Mouse (Mus musculus): ENCODE measurements around the gene Apln. TPM values are rescaled to one million over a fixed set of nuclear protein-coding genes. Genes with fewer than 3 reads are reported as not detected.

Gene Apln
- polyA plus RNA-seq, 1 experiment from 2014 or later: 4.9 TPM

DNA sequence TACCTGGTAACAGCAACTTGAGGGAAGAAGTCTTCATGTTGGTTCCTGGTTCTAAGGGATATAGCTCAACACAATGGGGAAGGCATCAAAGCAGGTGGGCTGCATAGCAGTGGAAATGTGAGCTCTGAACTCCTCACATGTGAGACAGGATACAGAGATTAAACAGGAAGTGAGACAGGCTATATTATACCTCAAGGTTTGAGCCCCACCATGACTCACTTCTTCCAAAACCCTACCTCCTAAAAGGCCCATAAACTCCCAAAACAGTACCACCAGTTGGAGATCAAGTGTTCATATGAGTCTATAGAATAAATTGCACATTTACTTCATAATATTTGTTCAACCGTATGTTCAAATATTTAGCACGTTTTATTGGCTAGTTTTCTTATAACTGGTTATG, 11.7 kb upstream of the Apln start:
- Histone ChIP-seq H3K9me3 (replicated peaks) (no peaks in the 10 kb centered on the region), H3K4me3 (no peak overlapping the region), H3K4me1 (no peaks in the 10 kb centered on the region), H3K4me2 (no peak overlapping the region), H3K36me3 (ENCODE audit: poor library complexity, severe bottlenecking) (no peaks in the 10 kb centered on the region), H3K9ac (no peak overlapping the region), H3K27ac (no peak overlapping the region), H3K27me3 (no peaks in the 10 kb centered on the region)
- no peak for ATAC-seq
- 89% methylated on average over 2 of the region's 2 CpGs for WGBS

DNA sequence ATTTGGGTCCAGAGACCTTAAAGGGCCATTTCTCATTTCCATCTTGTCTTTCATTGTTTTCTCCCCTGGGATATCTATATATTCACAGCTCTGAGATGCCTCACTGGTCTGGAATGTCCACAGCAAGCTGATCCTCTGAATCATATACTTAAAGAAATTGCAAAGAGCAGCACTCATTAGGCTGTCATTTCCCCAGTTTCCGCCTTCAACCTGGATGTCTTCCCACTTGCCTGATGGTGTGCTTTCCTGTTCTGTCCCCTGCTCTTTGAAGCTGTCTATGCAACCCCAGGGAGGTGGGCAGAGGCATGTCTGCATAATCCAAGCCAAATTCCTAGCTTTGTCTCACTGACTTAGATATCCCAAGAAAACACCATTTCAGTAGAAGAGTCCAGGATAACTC, 9.6 kb upstream of the Apln start:
- Histone ChIP-seq H3K4me2 (no peak overlapping the region), H3K4me3 (no peak overlapping the region), H3K27ac (no peak overlapping the region), H3K27me3 (no peaks in the 10 kb centered on the region), H3K36me3 (ENCODE audit: poor library complexity, severe bottlenecking) (no peaks in the 10 kb centered on the region), H3K4me1 (no peaks in the 10 kb centered on the region), H3K9me3 (replicated peaks) (no peaks in the 10 kb centered on the region), H3K9ac (no peak overlapping the region)
- WGBS: 79% methylated on average over 1 of the region's 1 CpGs
- no peak for ATAC-seq

DNA sequence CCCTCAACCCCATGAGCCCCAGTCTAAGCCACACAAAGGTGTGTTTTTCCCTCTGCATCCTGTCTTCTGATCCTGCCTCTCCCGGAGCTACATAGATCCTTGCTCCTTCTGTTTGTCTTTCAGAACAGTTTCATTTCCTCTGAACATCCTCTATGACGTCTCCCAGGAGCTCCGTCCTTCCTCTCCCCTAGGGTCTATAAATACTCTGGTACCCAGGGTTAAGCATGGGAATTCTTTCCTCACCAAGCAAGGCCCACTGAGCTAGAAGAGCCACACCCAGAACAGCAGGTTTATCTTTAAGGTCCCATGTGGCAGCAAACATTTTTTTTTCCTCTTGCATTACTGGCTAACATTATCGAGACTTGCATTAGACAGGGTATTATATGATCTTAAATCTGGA, 8.1 kb upstream of the Apln start:
- Histone ChIP-seq H3K9me3 (replicated peaks) (no peaks in the 10 kb centered on the region), H3K27ac (no peak overlapping the region), H3K27me3 (no peaks in the 10 kb centered on the region), H3K4me1 (no peaks in the 10 kb centered on the region), H3K4me3 (no peak overlapping the region), H3K36me3 (ENCODE audit: poor library complexity, severe bottlenecking) (no peaks in the 10 kb centered on the region), H3K4me2 (no peak overlapping the region), H3K9ac (no peak overlapping the region)
- ATAC-seq: no peak
- WGBS: 85% methylated on average over 4 of the region's 4 CpGs

DNA sequence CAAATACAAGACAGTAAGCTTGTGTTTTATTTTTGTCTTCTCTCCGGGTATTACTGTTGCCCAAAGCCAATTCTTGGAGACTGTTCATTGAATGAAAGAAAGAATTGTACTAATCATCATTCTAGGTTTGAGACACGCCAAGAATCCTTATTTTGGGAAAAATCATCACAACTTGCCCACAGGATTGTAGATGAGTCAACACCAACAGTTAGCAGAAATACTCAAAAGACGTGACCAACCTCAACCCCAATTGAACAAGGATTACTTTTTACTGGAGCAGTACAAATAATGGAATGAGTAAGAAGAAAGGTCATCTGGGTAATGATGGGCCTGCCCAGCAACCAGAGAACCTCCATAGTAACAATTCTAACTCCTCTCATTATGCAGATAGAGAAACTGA, 5.7 kb upstream of the Apln start:
- no peaks in the 10 kb centered on the region for H3K4me1 ChIP-seq
- no peak overlapping the region for H3K4me2 ChIP-seq
- no peak overlapping the region for H3K9ac ChIP-seq
- H3K4me3 ChIP-seq: no peak overlapping the region
- no peaks in the 10 kb centered on the region for H3K9me3 ChIP-seq (replicated peaks)
- H3K27me3 ChIP-seq: no peaks in the 10 kb centered on the region
- H3K27ac ChIP-seq: no peak overlapping the region
- H3K36me3 ChIP-seq (ENCODE audit: poor library complexity, severe bottlenecking): no peaks in the 10 kb centered on the region
- 74% methylated on average over 3 of the region's 3 CpGs for WGBS
- ATAC-seq: no peak

DNA sequence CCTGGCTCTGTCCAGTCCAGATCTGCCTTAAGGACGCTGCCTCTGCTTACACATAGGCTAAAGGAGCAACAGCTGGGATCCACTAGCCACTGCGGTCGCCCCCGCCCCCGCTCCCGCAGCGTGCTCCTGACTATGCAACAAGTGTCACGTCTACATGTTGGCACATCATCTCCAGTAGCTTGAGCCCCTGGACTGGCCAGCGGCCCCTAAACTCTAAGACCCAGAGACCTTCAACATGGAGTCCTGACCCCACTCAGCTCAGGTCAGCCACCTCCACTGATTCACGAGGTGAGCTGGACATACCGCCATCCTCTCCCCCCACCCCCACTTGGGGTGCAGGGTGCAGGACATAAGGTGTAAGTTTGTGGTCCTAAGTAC, 898 bp downstream of the Apln start:
- H3K9me3 ChIP-seq (replicated peaks): no peaks in the 10 kb centered on the region
- peak overlapping the region; percentile 66 for H3K9ac ChIP-seq
- no peak overlapping the region for H3K27ac ChIP-seq
- H3K27me3 ChIP-seq: no peaks in the 10 kb centered on the region
- H3K4me3 ChIP-seq: peak overlapping the region; percentile 49
- H3K36me3 ChIP-seq (ENCODE audit: poor library complexity, severe bottlenecking): no peaks in the 10 kb centered on the region
- ATAC-seq: peak; percentile 9; the same call in 1 of the 2 replicates
- H3K4me2 ChIP-seq: peak overlapping the region; percentile 79
- 19% methylated on average over 11 of the region's 11 CpGs for WGBS
- H3K4me1 ChIP-seq: peaks cover 10% of the 10 kb centered on the region

DNA sequence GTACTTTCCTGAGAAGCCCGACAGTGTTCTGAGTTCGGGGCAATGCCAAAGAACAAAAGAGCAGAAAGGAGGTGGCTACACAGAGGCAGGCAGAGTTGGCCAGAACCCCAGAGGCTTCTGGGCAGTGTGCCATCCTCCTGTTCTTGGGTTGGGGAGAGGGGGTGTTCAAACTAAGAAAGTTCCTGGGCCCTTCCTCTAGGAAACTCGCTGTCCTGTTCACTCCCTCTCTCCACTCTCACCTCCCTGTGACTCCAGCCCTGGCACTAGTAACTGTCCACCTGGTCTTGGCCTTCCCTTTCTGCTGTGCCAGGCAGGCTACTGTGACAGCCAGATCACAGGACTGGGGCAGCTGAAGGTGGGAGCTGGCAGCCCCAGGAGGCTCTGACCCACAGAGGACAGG, 1.6 kb downstream of the Apln start:
- Histone ChIP-seq H3K4me1 (peaks cover 10% of the 10 kb centered on the region), H3K36me3 (ENCODE audit: poor library complexity, severe bottlenecking) (no peaks in the 10 kb centered on the region), H3K27ac (no peak overlapping the region), H3K4me3 (0 out of 2 replicates have a peak overlapping the region, but pooled peaks have one; percentile 17), H3K9me3 (replicated peaks) (no peaks in the 10 kb centered on the region), H3K27me3 (no peaks in the 10 kb centered on the region), H3K4me2 (peak overlapping the region; percentile 79), H3K9ac (no peak overlapping the region)
- WGBS: 46% methylated on average over 3 of the region's 3 CpGs
- peak; percentile 44 for ATAC-seq

DNA sequence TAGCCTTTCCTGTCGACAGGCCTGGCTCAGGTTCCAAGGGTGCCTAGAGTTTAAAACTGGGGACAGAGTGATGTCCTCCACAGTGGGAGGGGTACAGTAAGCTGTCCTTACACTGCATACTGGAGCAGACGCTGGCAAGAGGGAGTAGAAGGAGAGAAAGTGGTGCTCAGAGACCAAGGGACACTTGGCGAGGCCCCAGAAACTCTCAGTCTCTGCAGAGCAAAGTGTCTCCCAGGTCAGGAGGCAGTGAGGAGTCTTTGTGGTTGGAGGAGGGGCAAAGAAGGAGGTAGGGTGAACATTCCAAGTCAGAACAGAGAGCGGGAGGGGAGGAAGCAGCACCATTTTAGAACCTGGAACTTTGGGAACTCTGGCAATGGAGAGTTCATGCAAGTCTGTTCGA, 2.8 kb downstream of the Apln start:
- no peaks in the 10 kb centered on the region for H3K27me3 ChIP-seq
- H3K4me3 ChIP-seq: no peak overlapping the region
- H3K9ac ChIP-seq: no peak overlapping the region
- ATAC-seq: no peak
- peaks cover 10% of the 10 kb centered on the region for H3K4me1 ChIP-seq
- no peak overlapping the region for H3K4me2 ChIP-seq
- H3K9me3 ChIP-seq (replicated peaks): no peaks in the 10 kb centered on the region
- WGBS: 82% methylated on average over 5 of the region's 5 CpGs
- H3K36me3 ChIP-seq (ENCODE audit: poor library complexity, severe bottlenecking): no peaks in the 10 kb centered on the region
- no peak overlapping the region for H3K27ac ChIP-seq

DNA sequence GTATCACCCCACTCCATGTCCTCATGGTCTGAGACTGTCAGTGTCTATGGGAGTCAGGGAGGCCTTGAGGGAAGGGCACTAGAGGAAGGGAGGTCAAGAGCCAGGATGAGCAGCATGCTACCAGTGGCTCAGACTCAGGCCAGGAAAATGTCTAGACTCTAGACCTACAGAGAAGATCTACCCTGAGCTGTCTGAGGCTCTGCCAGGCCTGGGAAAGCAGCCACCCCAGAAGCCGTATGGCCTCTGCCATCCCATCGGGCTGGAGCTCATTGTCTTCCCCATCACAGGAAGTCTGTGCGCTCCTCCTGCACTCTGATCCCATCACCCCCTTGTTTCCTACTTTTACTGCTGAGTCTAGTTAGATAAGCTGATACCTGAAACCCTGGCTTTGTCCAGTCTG, 4.1 kb downstream of the Apln start:
- H3K4me2 ChIP-seq: no peak overlapping the region
- H3K9me3 ChIP-seq (replicated peaks): no peaks in the 10 kb centered on the region
- no peak overlapping the region for H3K4me3 ChIP-seq
- 42% methylated on average over 3 of the region's 3 CpGs for WGBS
- no peak overlapping the region for H3K9ac ChIP-seq
- no peak for ATAC-seq
- H3K27me3 ChIP-seq: no peaks in the 10 kb centered on the region
- H3K4me1 ChIP-seq: peaks cover 10% of the 10 kb centered on the region
- no peak overlapping the region for H3K27ac ChIP-seq
- H3K36me3 ChIP-seq (ENCODE audit: poor library complexity, severe bottlenecking): no peaks in the 10 kb centered on the region

DNA sequence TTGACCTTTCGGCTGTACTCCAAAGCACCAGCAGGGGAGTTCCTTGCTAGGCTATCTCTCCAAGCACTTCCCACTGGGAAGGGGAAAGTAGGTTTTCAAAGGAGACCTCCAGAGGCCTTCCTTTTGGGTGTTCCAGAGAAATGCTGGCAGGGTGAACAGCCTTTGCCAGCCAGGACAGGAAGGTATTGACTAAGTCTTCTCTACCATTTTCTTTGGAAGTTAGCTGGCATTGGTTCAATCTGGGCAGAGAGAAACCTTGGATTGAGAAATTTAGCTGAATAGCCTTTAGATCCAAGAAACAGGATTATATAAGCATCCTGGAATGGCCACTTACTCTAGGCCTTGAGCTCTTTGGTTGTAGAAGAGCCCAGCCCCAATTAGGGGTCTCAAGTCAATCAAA, 11.8 kb downstream of the Apln start:
- no peak for ATAC-seq
- Histone ChIP-seq H3K4me2 (no peak overlapping the region), H3K27me3 (no peaks in the 10 kb centered on the region)

DNA sequence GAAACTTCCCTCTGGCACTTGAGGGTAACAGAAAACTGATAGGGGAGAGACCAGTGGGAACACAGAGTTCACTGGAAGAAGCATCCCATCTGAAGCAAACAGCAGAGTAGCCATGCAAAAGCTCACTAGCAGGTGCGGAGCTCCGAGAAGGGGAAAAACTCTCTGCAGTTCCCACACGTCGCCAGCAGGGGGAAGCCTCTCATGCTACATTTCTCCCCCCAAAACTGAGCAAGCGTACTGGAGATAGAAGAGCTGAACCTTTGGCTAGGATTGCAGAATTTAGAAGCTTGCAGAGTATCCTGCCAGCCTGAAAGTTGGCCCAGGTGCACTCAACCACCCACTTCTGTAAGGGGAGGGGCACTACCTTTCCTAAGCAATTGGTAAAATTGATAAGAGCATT, 14.7 kb downstream of the Apln start:
- no peak overlapping the region for H3K4me3 ChIP-seq
- H3K4me2 ChIP-seq: no peak overlapping the region
- ATAC-seq: 0 out of 2 replicates have a peak, but pooled peaks have one; percentile 11
- no peaks in the 10 kb centered on the region for H3K27me3 ChIP-seq
- H3K9ac ChIP-seq: no peak overlapping the region
- H3K9me3 ChIP-seq (replicated peaks): no peaks in the 10 kb centered on the region
- H3K36me3 ChIP-seq (ENCODE audit: poor library complexity, severe bottlenecking): no peaks in the 10 kb centered on the region
- WGBS: 10% methylated on average over 5 of the region's 5 CpGs
- peaks cover 21% of the 10 kb centered on the region for H3K4me1 ChIP-seq
- no peak overlapping the region for H3K27ac ChIP-seq

More for the DNA sequence above, 11.8 kb downstream of the Apln start:
- 67% methylated on average over 1 of the region's 1 CpGs for WGBS
- no peaks in the 10 kb centered on the region for H3K9me3 ChIP-seq (replicated peaks)
- H3K9ac ChIP-seq: no peak overlapping the region
- no peaks in the 10 kb centered on the region for H3K4me1 ChIP-seq
- H3K27ac ChIP-seq: no peak overlapping the region
- H3K36me3 ChIP-seq (ENCODE audit: poor library complexity, severe bottlenecking): no peaks in the 10 kb centered on the region
- H3K4me3 ChIP-seq: no peak overlapping the region

DNA sequence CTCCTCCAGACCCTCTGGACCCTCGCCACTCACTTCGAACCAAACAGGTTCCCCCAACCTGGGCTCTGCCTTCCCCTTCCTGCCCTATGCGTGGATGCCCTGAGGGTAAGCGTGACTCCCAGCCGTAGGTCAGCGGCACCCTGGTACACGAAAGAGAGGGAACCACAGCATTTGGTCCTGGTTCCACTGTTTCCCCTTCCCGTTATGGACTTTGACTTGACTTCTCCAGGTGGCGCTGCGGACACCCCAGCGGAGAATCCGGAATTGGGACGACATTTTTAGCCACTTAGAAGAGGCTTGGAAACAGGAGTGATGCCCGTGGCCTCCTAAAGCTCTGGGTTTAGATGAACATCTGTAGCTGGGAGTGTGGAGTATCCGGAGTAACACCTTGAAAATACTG, 15.3 kb downstream of the Apln start:
- no peak overlapping the region for H3K4me2 ChIP-seq
- no peak overlapping the region for H3K27ac ChIP-seq
- no peaks in the 10 kb centered on the region for H3K36me3 ChIP-seq (ENCODE audit: poor library complexity, severe bottlenecking)
- ATAC-seq: no peak
- H3K9ac ChIP-seq: no peak overlapping the region
- H3K4me1 ChIP-seq: peaks cover 21% of the 10 kb centered on the region
- no peak overlapping the region for H3K4me3 ChIP-seq
- no peaks in the 10 kb centered on the region for H3K9me3 ChIP-seq (replicated peaks)
- no peaks in the 10 kb centered on the region for H3K27me3 ChIP-seq
- WGBS: 44% methylated on average over 15 of the region's 15 CpGs

DNA sequence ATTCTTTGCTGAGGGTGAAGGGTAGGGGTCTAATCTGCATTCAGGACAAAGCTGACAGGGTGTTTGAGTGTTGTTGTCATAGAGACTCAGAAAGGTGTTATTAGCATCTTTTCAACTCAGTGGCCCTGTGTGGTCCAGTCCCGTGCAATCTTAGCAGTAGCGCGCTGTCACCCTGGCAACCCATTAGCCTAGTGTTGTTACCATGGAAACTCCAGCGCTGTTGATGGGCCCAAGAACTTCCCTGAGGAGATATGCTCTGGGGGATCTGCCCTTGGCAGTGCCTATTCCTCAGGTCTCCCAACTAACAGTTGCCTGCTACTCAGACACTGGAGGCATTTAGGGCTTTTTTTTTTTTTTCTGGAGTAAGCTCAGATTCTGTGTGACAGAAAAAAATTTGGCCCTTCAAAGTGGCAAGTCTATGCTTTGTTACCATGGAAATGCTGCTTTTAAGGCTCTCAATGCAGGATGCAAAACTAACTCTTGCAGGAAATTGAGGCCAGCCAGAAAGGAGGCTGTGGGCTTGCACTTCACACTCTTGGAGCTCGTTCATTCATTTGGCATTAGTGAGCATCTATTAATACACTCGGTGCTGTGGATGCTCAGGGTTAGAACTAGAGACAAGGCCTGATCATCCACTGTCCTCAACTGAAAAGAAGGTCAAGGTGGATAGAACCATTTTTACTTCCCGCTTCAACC, 17.6 kb downstream of the Apln start:
- H3K27me3 ChIP-seq: no peaks in the 10 kb centered on the region
- H3K4me1 ChIP-seq: peaks cover 21% of the 10 kb centered on the region
- peak overlapping the region; percentile 70 for H3K27ac ChIP-seq
- no peak overlapping the region for H3K4me2 ChIP-seq
- H3K9me3 ChIP-seq (replicated peaks): no peaks in the 10 kb centered on the region
- 37% methylated on average over 7 of the region's 7 CpGs for WGBS
- no peak overlapping the region for H3K4me3 ChIP-seq
- no peaks in the 10 kb centered on the region for H3K36me3 ChIP-seq (ENCODE audit: poor library complexity, severe bottlenecking)
- no peak overlapping the region for H3K9ac ChIP-seq
- ATAC-seq: peak; percentile 94

DNA sequence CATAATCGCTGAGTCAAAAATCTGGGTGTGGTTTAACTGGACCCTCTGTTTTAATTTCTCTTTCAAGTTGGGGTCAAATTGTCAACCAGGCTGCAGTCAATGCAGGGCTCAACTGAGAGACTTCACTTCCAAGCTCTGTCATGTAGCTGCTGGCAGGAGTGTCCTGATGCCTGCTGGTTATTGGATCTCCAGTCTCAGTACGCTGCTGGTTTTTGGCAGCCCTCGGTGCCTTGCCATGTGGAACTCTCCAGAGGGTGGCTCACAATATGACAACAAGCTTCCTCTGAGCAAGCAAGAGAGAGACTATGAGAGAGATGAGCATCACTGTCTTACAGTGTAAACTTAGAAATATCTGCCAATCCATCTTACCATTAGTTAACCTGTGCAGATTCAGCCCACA, 23.0 kb downstream of the Apln start:
- no peak overlapping the region for H3K4me2 ChIP-seq
- H3K27me3 ChIP-seq: no peaks in the 10 kb centered on the region
- no peak for ATAC-seq
- H3K9me3 ChIP-seq (replicated peaks): no peaks in the 10 kb centered on the region
- H3K36me3 ChIP-seq (ENCODE audit: poor library complexity, severe bottlenecking): no peaks in the 10 kb centered on the region
- peaks cover 12% of the 10 kb centered on the region for H3K4me1 ChIP-seq
- H3K4me3 ChIP-seq: no peak overlapping the region
- H3K9ac ChIP-seq: no peak overlapping the region
- 88% methylated on average over 3 of the region's 3 CpGs for WGBS
- no peak overlapping the region for H3K27ac ChIP-seq
